Mouse (Mus musculus) embryonic facial prominence, embryonic 11.5 days (tissue): ENCODE measurements around the gene Gm48551. TPM values are rescaled to one million over a fixed set of nuclear protein-coding genes. Genes with fewer than 3 reads are reported as not detected.

Source experiments
- ATAC-seq: fragments of 200-750 bp; cut with Nextera tagmentation; replicated peaks from 2 replicates; pipeline ENCODE4 v1.8.0; 2017; ENCODE audit warnings: low read depth; ENCODE audit not compliant: insufficient number of reproducible peaks, low FRiP score, low TSS enrichment
- DNase-seq: peaks from one replicate; pipeline ENCODE4 v3.0.0-alpha.2; 2015; ENCODE audit warnings: low spot score
- H3K27ac ChIP-seq: fragments of 300-500 bp; sonication (generic); replicated peaks from 2 replicates; pipeline ENCODE4 v1.5.1; 2014; ENCODE audit warnings: mild to moderate bottlenecking, low read depth, low read length, control low read depth
- H3K27me3 ChIP-seq: fragments of 300-500 bp; sonication (generic); 2 replicates; pipeline ENCODE4 v1.6.1; 2014; ENCODE audit warnings: mild to moderate bottlenecking, low read length, moderate library complexity, mixed read lengths; ENCODE audit not compliant: control insufficient read depth, insufficient read depth
- H3K36me3 ChIP-seq: fragments of 300-500 bp; sonication (generic); replicated peaks from 2 replicates; pipeline ENCODE4 v1.6.1; 2014; ENCODE audit warnings: low read depth, mild to moderate bottlenecking, low read length, moderate library complexity, mixed read lengths; ENCODE audit not compliant: control insufficient read depth, insufficient read depth
- H3K4me1 ChIP-seq: fragments of 300-500 bp; sonication (generic); 2 replicates; pipeline ENCODE4 v1.6.1; 2014; ENCODE audit warnings: low read length, mixed read lengths; ENCODE audit not compliant: control insufficient read depth, insufficient read depth
- H3K4me2 ChIP-seq: fragments of 300-500 bp; sonication (generic); 2 replicates; pipeline ENCODE4 v1.6.1; 2014; ENCODE audit warnings: low read depth, mild to moderate bottlenecking, control low read depth, low read length, moderate library complexity
- H3K4me3 ChIP-seq: fragments of 300-500 bp; sonication (generic); 2 replicates; pipeline ENCODE4 v1.5.1; 2014; ENCODE audit warnings: low read depth, low read length, control low read depth
- H3K9ac ChIP-seq: fragments of 300-500 bp; sonication (generic); replicated peaks from 2 replicates; pipeline ENCODE4 v1.6.1; 2014; ENCODE audit warnings: mild to moderate bottlenecking, control low read depth, low read length
- H3K9me3 ChIP-seq: fragments of 300-500 bp; sonication (generic); replicated peaks from 2 replicates; pipeline ENCODE4 v1.6.1; 2016; ENCODE audit warnings: mild to moderate bottlenecking, low read length, inconsistent platforms, mixed read lengths; ENCODE audit not compliant: control insufficient read depth
- WGBS: fragments of 180-500 bp; shearing (Covaris S2); extraction: QIAGEN DNeasy Blood & Tissue Kit; methylation state at CpG from one replicate; pipeline ENCODE4 v1.1.7; 2014; 5-methylcytosine and 5-hydroxymethylcytosine counted together
- polyA plus RNA-seq: library from polyadenylated mRNA; unstranded; fragments of >200 nt; fragmentation: Nextera tagmentation; extraction: Ambion mirVana; gene quantifications from 2 replicates; pipeline ENCODE4 v1.2.1, GENCODE M21; 2014

Gene Gm48551
- polyA plus RNA-seq, 1 experiment from 2014 or later: 2.5 TPM

- Histone ChIP-seq H3K9me3 (no peaks in the 10 kb centered on the region), H3K27ac (no peak overlapping the region), H3K9ac (no peak overlapping the region), H3K36me3 (peaks cover 7% of the 10 kb centered on the region), H3K4me1 (no peaks in the 10 kb centered on the region; the same call in 1 of the 2 replicates), H3K27me3 (no peaks in the 10 kb centered on the region), H3K4me2 (no peak overlapping the region), H3K4me3 (no peak overlapping the region)
- DNase-seq: no peak
- 88% methylated on average over 13 of the region's 13 CpGs for WGBS
- ATAC-seq: no peak
Measured at GRCm38 (mm10) chr10:81390678-81390965, 6.4 kb downstream of the Gm48551 start.

DNA sequence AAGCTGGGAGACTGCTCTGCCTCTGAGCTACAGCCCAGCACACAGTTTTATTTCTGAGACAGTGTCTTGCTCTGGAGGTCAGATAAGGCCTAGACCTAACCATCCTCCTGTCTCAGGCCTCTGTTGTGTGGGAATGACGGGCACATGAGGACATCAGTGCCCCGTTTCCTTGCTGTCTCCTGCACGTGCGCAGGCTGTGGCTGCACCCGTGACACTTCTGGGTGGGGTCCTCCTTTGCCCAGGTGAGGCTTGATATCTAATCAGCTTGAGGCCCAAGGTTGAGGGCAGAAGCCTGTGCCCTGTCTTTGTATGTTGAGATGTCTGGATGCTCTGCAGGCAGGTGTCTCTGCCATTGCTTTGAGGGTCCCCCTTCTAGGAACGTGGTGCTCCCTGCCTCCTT lies 8.0 kb downstream of the Gm48551 start:
- H3K4me1 ChIP-seq: no peaks in the 10 kb centered on the region; the same call in 1 of the 2 replicates
- ATAC-seq: no peak
- no peaks in the 10 kb centered on the region for H3K27me3 ChIP-seq
- H3K4me3 ChIP-seq: no peak overlapping the region
- no peak overlapping the region for H3K4me2 ChIP-seq
- 80% methylated on average over 6 of the region's 6 CpGs for WGBS
- H3K36me3 ChIP-seq: peaks cover 7% of the 10 kb centered on the region
- H3K27ac ChIP-seq: no peak overlapping the region
- DNase-seq: no peak
- no peak overlapping the region for H3K9ac ChIP-seq
- H3K9me3 ChIP-seq: no peaks in the 10 kb centered on the region

DNA sequence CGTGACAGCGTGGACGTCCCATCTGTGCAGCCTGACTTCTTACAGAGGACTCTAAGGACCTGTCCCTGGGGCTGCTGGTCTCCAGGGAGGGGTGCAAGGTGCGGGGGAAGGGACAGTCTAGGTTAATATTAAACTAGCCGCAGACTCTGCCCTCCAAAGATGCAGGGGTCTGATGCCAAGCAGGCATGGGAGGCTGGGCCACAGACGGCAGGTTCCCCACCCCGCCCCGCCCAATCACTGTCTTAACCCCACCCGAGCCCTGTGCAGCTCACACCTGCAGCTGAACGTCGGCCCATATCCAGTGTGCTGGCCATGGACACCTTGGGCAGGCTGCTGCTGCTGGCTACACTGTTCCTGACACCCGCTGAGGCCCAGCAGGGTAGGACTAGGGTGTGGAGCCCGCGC lies 8.5 kb downstream of the Gm48551 start, which contains the start of gene Smim24:
Gene Smim24, plus strand, starts transcription at position 271 of the 405 bp plus-strand sequence.
- H3K4me3 ChIP-seq: peak within 1 kb of the TSS; percentile 2; the same call in 1 of the 2 replicates
- H3K36me3 ChIP-seq: peaks cover 4% of the 10 kb centered on the region; the same call in 1 of the 2 replicates
- H3K9ac ChIP-seq: peak within 1 kb of the TSS; percentile 39
- 66% methylated on average over 14 of the region's 14 CpGs for WGBS
- no peak within 1 kb of the TSS for H3K27ac ChIP-seq
- H3K4me2 ChIP-seq: peak within 1 kb of the TSS; percentile 24; the same call in 1 of the 2 replicates
- no peaks in the 10 kb centered on the region for H3K9me3 ChIP-seq
- H3K4me1 ChIP-seq: no peaks in the 10 kb centered on the region; the same call in 1 of the 2 replicates
- H3K27me3 ChIP-seq: no peaks in the 10 kb centered on the region
- ATAC-seq (no peak), DNase-seq (no peak)

DNA sequence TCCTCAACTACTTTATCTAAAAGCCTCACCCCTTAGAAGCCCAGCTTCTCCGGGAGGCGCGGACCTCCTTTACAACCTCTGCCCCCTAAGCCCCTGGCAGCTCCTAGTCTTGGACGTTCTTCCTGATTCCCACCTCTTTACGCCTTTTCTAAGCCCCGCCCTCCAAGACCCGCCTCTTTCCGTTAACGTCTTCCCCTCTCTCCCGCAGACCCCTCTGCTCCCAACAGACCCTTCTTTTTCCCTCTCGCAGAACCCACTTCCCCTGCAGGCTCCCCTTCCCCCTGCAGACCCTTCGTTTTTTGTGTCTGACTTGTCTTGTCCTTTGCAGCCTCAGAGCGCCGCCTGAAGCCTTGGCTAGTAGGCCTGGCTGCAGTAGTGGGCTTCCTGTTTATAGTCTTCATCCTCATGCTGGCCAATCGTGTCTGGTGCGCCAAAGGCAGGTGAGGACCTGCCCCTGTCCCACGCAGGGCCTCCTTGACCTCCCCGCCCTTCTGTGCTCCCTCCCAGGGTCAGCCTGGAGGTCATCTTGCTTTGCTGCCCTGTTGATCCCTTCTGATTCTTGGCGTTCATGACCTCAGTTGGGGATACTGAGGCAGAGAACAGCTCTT lies 9.3 kb downstream of the Gm48551 start:
- no peaks in the 10 kb centered on the region; the same call in 1 of the 2 replicates for H3K4me1 ChIP-seq
- H3K9me3 ChIP-seq: no peaks in the 10 kb centered on the region
- ATAC-seq (no peak), DNase-seq (peak; percentile 47)
- H3K4me2 ChIP-seq: peak overlapping the region; percentile 24; the same call in 1 of the 2 replicates
- peak overlapping the region; percentile 2; the same call in 1 of the 2 replicates for H3K4me3 ChIP-seq
- H3K27ac ChIP-seq: no peak overlapping the region
- no peaks in the 10 kb centered on the region for H3K27me3 ChIP-seq
- no peaks in the 10 kb centered on the region for H3K36me3 ChIP-seq
- peak overlapping the region; percentile 39 for H3K9ac ChIP-seq
- WGBS: 6% methylated on average over 19 of the region's 19 CpGs

DNA sequence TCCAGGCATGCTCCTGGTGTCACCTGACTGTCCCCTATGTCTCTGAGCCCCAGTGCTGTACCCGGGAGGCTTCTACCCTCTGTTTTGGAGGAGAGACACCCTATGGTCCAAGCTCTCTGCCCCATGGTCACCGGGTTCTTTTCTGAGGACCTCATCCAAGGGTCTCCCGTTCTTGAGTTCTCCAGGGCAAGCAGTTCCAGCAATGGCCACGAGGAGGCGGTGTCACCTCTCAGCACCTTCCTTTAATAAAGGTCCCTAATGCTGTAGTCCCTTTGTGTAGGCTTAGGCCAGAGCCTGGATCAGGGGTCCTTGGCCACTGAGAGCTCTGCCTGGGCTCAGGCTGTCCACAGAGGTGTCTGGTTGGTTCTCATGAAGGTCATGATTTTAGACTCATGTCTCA lies 10.9 kb downstream of the Gm48551 start:
- ATAC-seq (no peak), DNase-seq (peak; percentile 80)
- H3K27me3 ChIP-seq: no peaks in the 10 kb centered on the region
- H3K9ac ChIP-seq: no peak overlapping the region
- 19% methylated on average over 5 of the region's 5 CpGs for WGBS
- no peaks in the 10 kb centered on the region for H3K9me3 ChIP-seq
- H3K27ac ChIP-seq: no peak overlapping the region
- no peak overlapping the region for H3K4me3 ChIP-seq
- H3K4me2 ChIP-seq: no peak overlapping the region
- peaks cover under 1% of the 10 kb centered on the region for H3K4me1 ChIP-seq
- H3K36me3 ChIP-seq: no peaks in the 10 kb centered on the region

- Histone ChIP-seq H3K27ac (no peak overlapping the region), H3K9me3 (no peaks in the 10 kb centered on the region), H3K9ac (no peak overlapping the region), H3K36me3 (no peaks in the 10 kb centered on the region), H3K4me1 (peaks cover 4% of the 10 kb centered on the region), H3K4me3 (no peak overlapping the region), H3K4me2 (no peak overlapping the region), H3K27me3 (no peaks in the 10 kb centered on the region)
- ATAC-seq (no peak), DNase-seq (no peak)
- WGBS: 84% methylated on average over 4 of the region's 4 CpGs
Measured at GRCm38 (mm10) chr10:81395865-81396264, 11.6 kb downstream of the Gm48551 start.

DNA sequence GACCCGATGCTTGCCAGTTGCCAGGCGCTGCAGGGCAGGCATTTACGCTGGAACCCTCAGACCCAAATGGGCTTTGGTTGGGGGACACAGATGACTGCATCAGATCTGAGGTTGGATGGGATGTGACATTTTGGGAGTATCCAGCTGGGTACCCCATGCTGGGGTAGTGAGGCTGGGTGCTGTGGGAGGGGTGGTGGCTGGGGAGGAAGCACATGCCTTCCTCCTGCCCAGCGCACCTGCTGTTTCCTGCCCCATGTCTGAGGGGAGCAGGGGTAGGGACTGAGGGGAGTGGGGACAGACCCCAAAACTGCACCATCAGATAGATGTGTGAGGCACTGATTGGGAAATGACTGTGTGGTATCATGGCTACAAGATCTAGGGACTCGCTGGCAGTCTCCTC lies 12.5 kb downstream of the Gm48551 start:
- Histone ChIP-seq H3K9ac (no peak overlapping the region), H3K36me3 (no peaks in the 10 kb centered on the region), H3K4me1 (peaks cover 5% of the 10 kb centered on the region), H3K27me3 (no peaks in the 10 kb centered on the region), H3K4me3 (no peak overlapping the region), H3K9me3 (no peaks in the 10 kb centered on the region), H3K4me2 (no peak overlapping the region), H3K27ac (no peak overlapping the region)
- ATAC-seq: no peak
- no peak for DNase-seq
- WGBS: 62% methylated on average over 5 of the region's 5 CpGs

- DNase-seq (no peak), ATAC-seq (no peak)
- Histone ChIP-seq H3K36me3 (no peaks in the 10 kb centered on the region), H3K4me1 (peaks cover 18% of the 10 kb centered on the region), H3K9ac (no peak overlapping the region), H3K4me2 (no peak overlapping the region), H3K27ac (no peak overlapping the region), H3K4me3 (no peak overlapping the region), H3K27me3 (0 out of 2 replicates have a peak, but pooled peaks cover 2% of the 10 kb centered on the region), H3K9me3 (no peaks in the 10 kb centered on the region)
- 65% methylated on average over 5 of the region's 5 CpGs for WGBS
Measured at GRCm38 (mm10) chr10:81399296-81399695, 15.0 kb downstream of the Gm48551 start.
